Mouse (Mus musculus): Measurements from ENCODE around the gene Cdk16. TPM values are rescaled to one million over a fixed set of nuclear protein-coding genes. Genes with fewer than 3 reads are reported as not detected.

Cdk16 gene
- polyA plus RNA-seq, 1 experiment from 2014 or later = 113 TPM

Other genes with a start within 250 kb of the Cdk16 start
- gene Rgn, start 138.2 kb upstream of the Cdk16 start, polyA plus RNA-seq (2015; fragmentation: Nextera tagmentation; extraction: Ambion mirVana) = 8.3 and 9.7 TPM in 2 replicates
- gene Rbm10, start 70.5 kb upstream of the Cdk16 start, polyA plus RNA-seq (2015; fragmentation: Nextera tagmentation; extraction: Ambion mirVana) = 71.5 and 77.9 TPM in 2 replicates
- 251 and 258 TPM in 2 replicates for gene Ndufb11, start 70.3 kb upstream of the Cdk16 start, polyA plus RNA-seq (2015; fragmentation: Nextera tagmentation; extraction: Ambion mirVana)
- 201 and 214 TPM in 2 replicates for gene Uba1, start 29.6 kb upstream of the Cdk16 start, polyA plus RNA-seq (2015; fragmentation: Nextera tagmentation; extraction: Ambion mirVana)
- 43.9 and 47.8 TPM in 2 replicates for gene Usp11, start 16.0 kb downstream of the Cdk16 start, polyA plus RNA-seq (2015; fragmentation: Nextera tagmentation; extraction: Ambion mirVana)
- 115 and 129 TPM in 2 replicates for gene Araf, start 109.9 kb downstream of the Cdk16 start, polyA plus RNA-seq (2015; fragmentation: Nextera tagmentation; extraction: Ambion mirVana)
- gene Timp1, start 182.2 kb downstream of the Cdk16 start, polyA plus RNA-seq (2015; fragmentation: Nextera tagmentation; extraction: Ambion mirVana) = 23.1 and 28.0 TPM in 2 replicates
- 0.44 and 0.70 TPM in 2 replicates for gene Syn1, start 233.1 kb downstream of the Cdk16 start, polyA plus RNA-seq (2015; fragmentation: Nextera tagmentation; extraction: Ambion mirVana)
- 6.1 and 8.2 TPM in 2 replicates for gene Cfp, start 243.6 kb downstream of the Cdk16 start, polyA plus RNA-seq (2015; fragmentation: Nextera tagmentation; extraction: Ambion mirVana)